Mouse (Mus musculus) lung, embryonic 14.5 days (tissue): ENCODE results near the gene Nek2. TPM values are rescaled to one million over a fixed set of nuclear protein-coding genes. Genes with fewer than 3 reads are reported as not detected.

Experiments used
- ATAC-seq: fragments of 200-750 bp; cut with Nextera tagmentation; 2 replicates; pipeline ENCODE4 v1.8.0; 2017; ENCODE audit warnings: mild to moderate bottlenecking, moderate TSS enrichment, moderate library complexity; ENCODE audit not compliant: insufficient read depth
- DNase-seq: peaks from one replicate; pipeline ENCODE4 v3.0.0-alpha.2; 2015
- H3K27ac ChIP-seq: fragments of 300-500 bp; sonication (generic); 2 replicates; pipeline ENCODE4 v1.5.1; 2014; ENCODE audit warnings: low read depth, mild to moderate bottlenecking, moderate library complexity
- H3K27me3 ChIP-seq: fragments of 300-500 bp; sonication (generic); 2 replicates; pipeline ENCODE4 v1.6.1; 2014; ENCODE audit warnings: low read length, control low read depth; ENCODE audit not compliant: insufficient read depth
- H3K36me3 ChIP-seq: fragments of 300-500 bp; sonication (generic); 2 replicates; pipeline ENCODE4 v1.6.1; 2014; ENCODE audit warnings: control low read depth; ENCODE audit not compliant: insufficient read depth
- H3K4me1 ChIP-seq: fragments of 300-500 bp; sonication (generic); 2 replicates; pipeline ENCODE4 v1.6.1; 2014; ENCODE audit warnings: antibody characterized with exemption, control low read depth; ENCODE audit not compliant: insufficient read depth
- H3K4me2 ChIP-seq: fragments of 300-500 bp; sonication (generic); 2 replicates; pipeline ENCODE4 v1.6.1; 2014; ENCODE audit warnings: mild to moderate bottlenecking
- H3K4me3 ChIP-seq: fragments of 300-500 bp; sonication (generic); 2 replicates; pipeline ENCODE4 v1.5.1; 2014; ENCODE audit warnings: low read depth, low read length
- H3K9ac ChIP-seq: fragments of 300-500 bp; sonication (generic); 2 replicates; pipeline ENCODE4 v1.6.1; 2014
- H3K9me3 ChIP-seq: fragments of 300-500 bp; sonication (generic); 2 replicates; pipeline ENCODE4 v1.6.1; 2016; ENCODE audit warnings: low read depth, low read length, control low read depth
- CTCF ChIP-seq: IDR thresholded peaks from 2 replicates; pipeline ENCODE4 v1.5.1; 2016; ENCODE audit warnings: antibody characterized with exemption, low read depth
- WGBS: fragments of 180-500 bp; shearing (Covaris S2); extraction: QIAGEN DNeasy Blood & Tissue Kit; methylation state at CpG from one replicate; pipeline ENCODE4 v1.1.7; 2014; 5-methylcytosine and 5-hydroxymethylcytosine counted together
- polyA plus RNA-seq: library from polyadenylated mRNA; unstranded; fragments of >200 nt; fragmentation: Nextera tagmentation; extraction: Ambion mirVana; gene quantifications from 2 replicates; pipeline ENCODE4 v1.2.1, GENCODE M21; 2014

Nek2 gene
- polyA plus RNA-seq, 1 experiment from 2014 or later = 46.8 TPM

- Histone ChIP-seq H3K36me3 (no peaks in the 10 kb centered on the region), H3K27me3 (no peaks in the 10 kb centered on the region), H3K27ac (no peak overlapping the region), H3K9ac (no peak overlapping the region), H3K4me1 (peaks cover 4% of the 10 kb centered on the region), H3K4me3 (no peak overlapping the region), H3K4me2 (no peak overlapping the region), H3K9me3 (no peaks in the 10 kb centered on the region)
- TF ChIP-seq CTCF = no peak
- 27% methylated on average over 4 of the region's 4 CpGs for WGBS
- DNase-seq (no peak), ATAC-seq (no peak)
Measured at GRCm38 (mm10) chr1:191787379-191787778, 33.9 kb upstream of the Nek2 start.

- H3K9me3 ChIP-seq = no peaks in the 10 kb centered on the region
- H3K9ac ChIP-seq = no peak overlapping the region
- no peak overlapping the region for H3K4me2 ChIP-seq
- H3K4me1 ChIP-seq = no peaks in the 10 kb centered on the region
- no peak for TF ChIP-seq CTCF
- no peaks in the 10 kb centered on the region for H3K27me3 ChIP-seq
- no peaks in the 10 kb centered on the region for H3K36me3 ChIP-seq
- DNase-seq (peak; percentile 40), ATAC-seq (no peak)
- no peak overlapping the region for H3K27ac ChIP-seq
- WGBS = 57% methylated on average over 8 of the region's 8 CpGs
- no peak overlapping the region for H3K4me3 ChIP-seq
Measured at GRCm38 (mm10) chr1:191792991-191793390, 28.3 kb upstream of the Nek2 start.

GRCm38 (mm10) chr1:191793888-191794532 is 27.2 kb upstream of the Nek2 start:
- TF ChIP-seq CTCF = no peak
- Histone ChIP-seq H3K9me3 (no peaks in the 10 kb centered on the region), H3K4me2 (no peak overlapping the region), H3K27ac (no peak overlapping the region), H3K4me1 (no peaks in the 10 kb centered on the region), H3K9ac (no peak overlapping the region), H3K4me3 (no peak overlapping the region), H3K27me3 (no peaks in the 10 kb centered on the region), H3K36me3 (no peaks in the 10 kb centered on the region)
- DNase-seq (no peak), ATAC-seq (no peak)
- WGBS = 66% methylated on average over 7 of the region's 7 CpGs

- Histone ChIP-seq H3K36me3 (no peaks in the 10 kb centered on the region), H3K9ac (no peak overlapping the region), H3K4me1 (no peaks in the 10 kb centered on the region), H3K4me3 (no peak overlapping the region), H3K27me3 (no peaks in the 10 kb centered on the region), H3K27ac (no peak overlapping the region), H3K4me2 (no peak overlapping the region), H3K9me3 (no peaks in the 10 kb centered on the region)
- ATAC-seq (no peak), DNase-seq (no peak)
- 74% methylated on average over 4 of the region's 4 CpGs for WGBS
- TF ChIP-seq CTCF = no peak
Measured at GRCm38 (mm10) chr1:191796238-191796896, 24.9 kb upstream of the Nek2 start.

GRCm38 (mm10) chr1:191802093-191802819 is 19.0 kb upstream of the Nek2 start:
- TF ChIP-seq CTCF = no peak
- Histone ChIP-seq H3K27ac (no peak overlapping the region), H3K36me3 (no peaks in the 10 kb centered on the region), H3K4me3 (no peak overlapping the region), H3K4me1 (no peaks in the 10 kb centered on the region), H3K9ac (no peak overlapping the region), H3K9me3 (no peaks in the 10 kb centered on the region; the same call in 1 of the 2 replicates), H3K4me2 (no peak overlapping the region), H3K27me3 (no peaks in the 10 kb centered on the region)
- 51% methylated on average over 9 of the region's 9 CpGs for WGBS
- ATAC-seq = peak; percentile 54; the same call in 1 of the 2 replicates
- DNase-seq = peak; percentile 37

- DNase-seq (peak; percentile 15), ATAC-seq (peak; percentile 52; the same call in 1 of the 2 replicates)
- no peak overlapping the region for H3K9ac ChIP-seq
Measured at GRCm38 (mm10) chr1:191802820-191803655, 18.2 kb upstream of the Nek2 start.

More at GRCm38 (mm10) chr1:191802820-191803655, 18.2 kb upstream of the Nek2 start:
- no peak for TF ChIP-seq CTCF
- Histone ChIP-seq H3K27me3 (no peaks in the 10 kb centered on the region), H3K9me3 (no peaks in the 10 kb centered on the region; the same call in 1 of the 2 replicates), H3K27ac (no peak overlapping the region), H3K4me1 (no peaks in the 10 kb centered on the region), H3K4me3 (no peak overlapping the region), H3K36me3 (no peaks in the 10 kb centered on the region), H3K4me2 (no peak overlapping the region)
- 50% methylated on average over 10 of the region's 10 CpGs for WGBS
